Mouse (Mus musculus) C3H10T1/2 (cell line): ENCODE data around the gene Arhgap30. TPM values are rescaled to one million over a fixed set of nuclear protein-coding genes. Genes with fewer than 3 reads are reported as not detected.

Source experiments
- polyA plus RNA-seq, 2 experiments: library from polyadenylated mRNA; unstranded; fragments of >200 nt; fragmentation: generic; extraction: Trizol; gene quantifications; one replicate each; pipeline ENCODE4 v1.2.1; 2012; ENCODE audit warnings: missing spikeins in 2 of 2

The Arhgap30 gene
- polyA plus RNA-seq: under 1 TPM; 0.02 to 0.06 TPM

DNA sequence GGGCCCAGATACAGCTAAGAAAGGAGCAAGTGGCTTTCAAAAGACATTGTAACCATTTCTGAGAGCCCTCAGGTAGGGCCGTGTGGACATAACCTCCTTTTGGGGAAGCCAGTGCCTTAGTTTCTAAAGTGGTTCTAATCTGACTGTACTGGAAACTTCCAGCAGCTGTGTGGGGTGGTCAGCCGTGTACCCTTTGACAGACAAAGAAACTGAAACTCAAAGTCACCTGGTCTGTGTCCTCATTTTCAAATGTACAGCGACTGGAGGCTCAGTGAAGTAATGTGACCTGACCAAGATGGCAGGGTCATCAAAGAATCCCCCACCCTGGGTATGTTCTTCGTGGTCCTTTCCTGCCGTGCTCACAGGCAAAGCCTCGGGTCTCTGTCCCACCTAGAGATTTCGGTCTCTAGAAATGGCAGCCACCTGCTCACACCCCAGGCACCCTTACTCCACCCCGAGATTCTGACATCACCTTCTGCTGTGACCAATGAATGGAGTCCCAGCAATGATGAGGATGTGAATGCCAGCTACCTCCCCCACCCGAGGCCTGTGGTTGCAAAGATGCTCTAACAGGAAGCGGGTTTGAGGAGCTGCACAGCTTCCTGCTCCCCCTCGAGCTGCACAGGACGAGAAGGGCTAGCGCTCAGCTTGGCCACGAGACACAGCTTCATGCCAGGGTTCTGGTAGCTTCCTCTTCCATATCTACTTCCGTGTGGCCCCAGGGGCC lies at the start of gene Arhgap30:
Arhgap30 (plus strand) TSS at position 579 of the 727 bp plus-strand sequence.

DNA sequence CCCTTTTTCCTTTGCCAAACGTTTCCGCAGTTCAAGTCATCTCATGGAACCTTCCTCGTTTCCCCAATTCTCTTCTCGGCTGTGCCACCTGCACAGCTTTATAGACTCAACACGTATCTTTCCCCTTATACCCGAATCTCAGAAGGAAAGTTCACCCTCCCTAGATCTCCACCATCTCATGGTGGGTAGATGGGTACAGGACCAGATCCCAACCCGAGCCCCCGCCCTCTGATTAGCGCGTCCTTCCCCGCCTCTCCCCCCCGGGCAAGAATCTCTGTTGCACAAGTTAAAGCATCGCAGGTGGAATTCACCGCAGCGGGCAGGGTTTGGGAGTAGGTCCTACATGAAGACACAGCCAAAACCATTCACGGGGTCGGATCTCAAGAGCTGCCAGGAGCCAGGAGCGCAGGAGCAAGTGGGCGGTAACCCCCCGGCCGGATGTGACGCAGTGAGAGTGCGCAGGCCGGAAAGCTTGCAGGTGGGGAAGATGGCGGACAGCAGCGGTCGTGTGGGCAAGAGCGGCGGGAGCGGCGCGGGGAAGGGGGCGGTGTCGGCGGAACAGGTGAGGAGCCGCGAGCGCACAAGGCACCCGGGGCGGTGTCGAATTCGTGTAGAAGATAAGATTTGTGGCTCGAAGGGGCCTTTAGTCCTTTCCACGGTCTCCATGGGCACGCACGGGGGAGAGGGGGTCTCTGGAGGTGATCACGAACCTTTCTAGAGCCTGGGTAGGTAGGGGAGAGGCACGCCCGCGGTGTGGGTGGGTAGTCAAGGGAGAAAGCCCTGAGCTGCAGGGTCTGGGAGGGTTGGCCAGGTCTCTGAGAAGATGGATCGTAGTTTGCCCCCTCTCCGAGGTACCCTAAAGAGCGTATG lies 43.3 kb upstream of the Arhgap30 start, which contains the start of the genes Nit1 and Pfdn2:
Nit1 (minus strand) TSS at position 422 of the 870 bp plus-strand sequence.
Pfdn2 (plus strand) TSS at position 446 of the 870 bp plus-strand sequence.

DNA sequence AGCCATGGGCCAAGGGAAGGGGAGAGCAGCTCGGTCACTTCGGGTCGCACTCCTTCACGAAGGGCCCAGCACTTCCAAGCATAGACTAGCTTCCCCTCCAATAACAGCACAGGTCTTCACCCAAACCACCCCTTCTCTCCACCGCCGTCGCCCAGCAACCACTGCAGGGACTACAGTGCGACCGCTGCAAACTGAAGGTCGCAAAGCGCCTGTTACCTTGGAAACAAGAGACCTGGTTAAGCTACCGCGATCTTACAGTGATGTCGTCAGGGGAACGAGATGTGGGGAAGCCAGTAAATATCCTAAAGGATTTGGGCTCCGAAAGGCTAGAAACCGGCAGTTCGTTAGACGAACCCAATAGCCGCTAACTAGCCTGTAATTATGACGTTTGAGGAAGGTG lies 28.1 kb upstream of the Arhgap30 start, which contains the start of gene Klhdc9:
Klhdc9 (minus strand) TSS at position 143 of the 400 bp plus-strand sequence.

DNA sequence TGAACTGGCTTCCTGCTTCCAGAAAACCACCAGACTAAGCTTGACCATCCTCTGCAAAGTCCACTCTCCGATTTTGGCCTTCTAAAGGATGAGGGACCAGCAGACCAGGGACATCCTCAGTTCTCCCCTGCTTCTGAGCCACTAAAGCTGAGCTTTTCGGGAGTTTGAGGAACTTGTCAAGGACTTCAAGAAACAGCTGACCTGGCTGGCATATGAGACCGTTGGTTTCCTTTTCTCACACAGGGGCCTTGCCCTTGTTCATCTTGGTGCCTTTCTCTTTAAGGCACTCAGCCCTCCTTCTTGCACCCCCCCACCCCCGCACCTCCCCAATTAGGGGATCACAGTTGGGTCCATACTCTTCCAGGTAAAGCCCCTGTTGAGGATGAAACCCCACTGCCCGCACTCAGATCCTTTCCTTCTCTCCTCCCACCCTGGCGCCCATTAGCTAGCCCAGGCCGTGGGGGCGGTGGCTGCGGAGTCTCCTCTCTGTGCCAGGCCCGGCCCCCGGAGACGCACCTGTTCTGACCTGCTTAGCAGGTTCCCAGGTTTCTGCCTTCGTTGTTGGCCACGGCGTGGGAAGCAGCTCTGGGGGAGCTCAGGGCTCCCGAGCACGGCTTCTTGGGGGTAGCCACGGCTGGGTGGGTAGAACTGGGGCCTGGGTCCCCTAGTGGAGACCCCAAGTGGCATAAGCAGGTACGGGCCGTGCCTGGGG lies 18.8 kb upstream of the Arhgap30 start, which contains the start of gene Nectin4:
Nectin4 (plus strand) TSS at position 255 of the 712 bp plus-strand sequence.

DNA sequence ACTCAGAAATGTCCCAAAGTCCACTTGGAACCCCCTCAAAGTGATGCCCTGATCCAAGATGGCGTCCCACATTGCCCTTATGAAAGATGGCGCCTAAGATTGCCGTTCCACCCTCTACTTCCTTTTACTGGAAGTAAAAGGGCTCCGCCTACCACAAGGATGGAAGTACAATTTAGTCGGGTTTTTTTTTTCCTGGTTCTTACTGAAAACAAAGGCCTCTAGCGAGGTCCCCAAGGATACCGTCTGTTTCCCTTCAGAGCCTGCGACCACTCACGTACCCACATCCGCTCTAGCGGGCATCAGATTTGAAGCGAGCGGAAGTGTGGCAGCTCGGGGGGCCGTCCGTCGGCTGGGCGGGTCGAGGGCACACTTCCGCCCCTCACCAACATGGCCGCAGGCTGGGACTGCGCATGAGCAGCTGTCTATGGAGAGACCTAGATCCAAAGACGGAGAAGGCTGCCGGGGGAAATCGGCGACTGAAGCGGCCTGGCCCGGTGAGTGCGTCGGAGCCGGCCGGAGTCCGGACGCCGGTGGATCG lies 22.3 kb downstream of the Arhgap30 start, which contains the start of gene Usf1:
Usf1 (plus strand) TSS at position 367 of the 538 bp plus-strand sequence.

DNA sequence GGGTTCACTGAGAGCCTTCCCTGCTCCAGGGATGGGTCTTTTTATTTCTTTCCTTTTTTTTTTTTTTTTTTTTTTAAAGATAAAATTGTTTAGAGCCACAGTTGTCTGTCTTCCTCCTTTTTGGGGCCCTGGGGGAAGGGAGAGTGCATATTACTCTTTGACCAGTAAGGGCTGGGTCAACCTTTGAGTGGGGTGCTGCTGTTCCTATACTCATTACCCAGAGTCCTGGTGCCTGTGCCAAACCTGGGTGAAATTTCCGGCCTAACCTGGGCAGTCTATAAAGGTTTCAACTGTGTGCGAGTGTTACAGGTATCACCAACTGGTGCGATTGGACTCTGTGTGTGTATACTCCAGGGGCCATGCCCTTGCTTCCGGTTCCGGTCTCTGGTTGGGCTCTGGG lies 29.9 kb downstream of the Arhgap30 start, which contains the start of gene Tstd1:
Tstd1 (plus strand) TSS at position 213 of the 400 bp plus-strand sequence.

DNA sequence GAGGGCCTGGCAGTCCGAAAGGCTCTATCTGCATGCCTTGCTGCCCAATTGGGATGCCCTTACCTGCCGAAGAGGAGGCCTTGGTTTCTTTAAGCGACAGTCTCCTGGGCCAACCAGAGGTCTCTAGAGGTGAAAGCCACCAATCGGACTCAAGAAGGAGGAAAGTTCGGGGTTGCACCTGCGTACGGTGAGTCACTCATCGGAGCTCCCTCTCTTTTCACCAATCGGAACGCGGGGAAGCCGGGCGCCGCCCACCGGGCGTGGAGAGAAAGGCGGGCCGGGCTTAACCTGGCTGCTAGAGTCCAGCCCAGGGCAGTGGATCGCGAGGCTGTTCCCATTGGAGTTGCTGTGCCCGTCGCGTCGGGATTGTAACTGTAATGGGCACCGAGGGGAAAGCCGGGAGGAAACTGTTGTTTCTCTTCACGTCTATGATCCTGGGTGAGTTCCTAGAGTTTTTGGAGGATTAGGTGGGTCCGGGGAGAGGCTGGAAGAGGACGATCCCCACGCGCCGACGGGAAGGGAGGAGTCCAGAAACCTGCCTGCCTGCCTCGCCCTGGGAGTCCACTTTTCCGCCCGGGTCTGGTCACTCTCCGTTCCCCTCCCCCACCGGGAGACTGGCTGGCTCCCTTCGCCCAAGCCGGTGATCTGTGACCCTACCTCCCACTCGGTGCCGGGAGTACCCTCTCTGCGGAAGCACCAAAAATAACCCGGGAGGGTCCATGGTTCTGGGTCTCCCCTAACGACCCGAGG lies 48.7 kb downstream of the Arhgap30 start, which contains the start of gene F11r:
F11r (plus strand) TSS at position 272 of the 750 bp plus-strand sequence.

Other genes with a start within 250 kb of the Arhgap30 start
- gene Sdhc, start 238.4 kb upstream of the Arhgap30 start, polyA plus RNA-seq: 100 to 1,000 TPM in 1 of 2 experiments, 10 to 100 TPM in 1; 72.7 to 128 TPM
- gene Mpz, start 238.2 kb upstream of the Arhgap30 start, polyA plus RNA-seq: under 1 TPM; 0.07 to 0.42 TPM
- under 1 TPM in 1 of 2 experiments, not detected in 1; 0.11 TPM for gene Pcp4l1, start 192.7 kb upstream of the Arhgap30 start, polyA plus RNA-seq
- gene Nr1i3, start 175.0 kb upstream of the Arhgap30 start, polyA plus RNA-seq: under 1 TPM; 0.01 to 0.02 TPM
- 10 to 100 TPM; 30.8 to 39.3 TPM for gene Tomm40l, start 166.4 kb upstream of the Arhgap30 start, polyA plus RNA-seq
- gene Apoa2, start 163.9 kb upstream of the Arhgap30 start, polyA plus RNA-seq: under 1 TPM in 1 of 2 experiments, not detected in 1; 0.33 TPM
- under 1 TPM in 1 of 2 experiments, not detected in 1; 0.07 TPM for gene Fcer1g, start 154.6 kb upstream of the Arhgap30 start, polyA plus RNA-seq
- gene Adamts4, start 138.5 kb upstream of the Arhgap30 start, polyA plus RNA-seq: 1 to 10 TPM in 1 of 2 experiments, under 1 TPM in 1; 0.25 to 8.9 TPM
- 100 to 1,000 TPM; 163 to 201 TPM for gene Ndufs2, start 137.6 kb upstream of the Arhgap30 start, polyA plus RNA-seq
- gene B4galt3, start 118.6 kb upstream of the Arhgap30 start, polyA plus RNA-seq: 10 to 100 TPM in 1 of 2 experiments, 1 to 10 TPM in 1; 9.2 to 33.6 TPM
- 10 to 100 TPM in 1 of 2 experiments, 1 to 10 TPM in 1; 7.7 to 19.8 TPM for gene Ppox, start 107.8 kb upstream of the Arhgap30 start, polyA plus RNA-seq
- gene Usp21, start 101.0 kb upstream of the Arhgap30 start, polyA plus RNA-seq: 10 to 100 TPM; 15.3 to 46.2 TPM
- 100 to 1,000 TPM in 1 of 2 experiments, 10 to 100 TPM in 1; 96.6 to 138 TPM for gene Ufc1, start 93.9 kb upstream of the Arhgap30 start, polyA plus RNA-seq
- gene Dedd, start 59.8 kb upstream of the Arhgap30 start, polyA plus RNA-seq: 10 to 100 TPM; 14.8 to 45.0 TPM
- 10 to 100 TPM in 1 of 2 experiments, 1 to 10 TPM in 1; 7.6 to 30.5 TPM for gene Nit1, start 43.3 kb upstream of the Arhgap30 start, polyA plus RNA-seq
- gene Pfdn2, start 43.3 kb upstream of the Arhgap30 start, polyA plus RNA-seq: 10 to 100 TPM; 29.8 to 51.1 TPM
- gene Klhdc9, start 28.2 kb upstream of the Arhgap30 start, polyA plus RNA-seq: under 1 TPM in 1 of 2 experiments, not detected in 1; 0.05 TPM
- gene Nectin4, start 18.9 kb upstream of the Arhgap30 start, polyA plus RNA-seq: under 1 TPM; 0.02 to 0.04 TPM
- 10 to 100 TPM; 23.4 to 86.2 TPM for gene Usf1, start 22.4 kb downstream of the Arhgap30 start, polyA plus RNA-seq
- 1 to 10 TPM in 1 of 2 experiments, under 1 TPM in 1; 0.16 to 2.5 TPM for gene Tstd1, start 29.9 kb downstream of the Arhgap30 start, polyA plus RNA-seq
- under 1 TPM in 1 of 2 experiments, not detected in 1; 0.13 TPM for gene F11r, start 48.6 kb downstream of the Arhgap30 start, polyA plus RNA-seq
- gene Alyref2, start 114.5 kb downstream of the Arhgap30 start, polyA plus RNA-seq: 1 to 10 TPM in 1 of 2 experiments, under 1 TPM in 1; 0.81 to 6.3 TPM
- gene Itln1, start 146.3 kb downstream of the Arhgap30 start, polyA plus RNA-seq: not detected
- not detected for gene Cd244a, start 170.2 kb downstream of the Arhgap30 start, polyA plus RNA-seq
- gene Ly9, start 218.5 kb downstream of the Arhgap30 start, polyA plus RNA-seq: not detected